Mouse (Mus musculus) limb, embryonic 15.5 days (tissue): ENCODE results near the gene Eif2s1. TPM values are rescaled to one million over a fixed set of nuclear protein-coding genes. Genes with fewer than 3 reads are reported as not detected.

Experiments used
- ATAC-seq: fragments of 200-750 bp; cut with Nextera tagmentation; 2 replicates; pipeline ENCODE4 v1.8.0; 2017; ENCODE audit warnings: low read depth, moderate TSS enrichment; ENCODE audit not compliant: insufficient number of reproducible peaks, low FRiP score, low TSS enrichment
- H3K27ac ChIP-seq: fragments of 300-500 bp; sonication (generic); 2 replicates; pipeline ENCODE4 v1.5.1; 2015; ENCODE audit warnings: moderate library complexity, mild to moderate bottlenecking, inconsistent platforms
- H3K27me3 ChIP-seq: fragments of 300-500 bp; sonication (generic); 2 replicates; pipeline ENCODE4 v1.6.1; 2015; ENCODE audit warnings: inconsistent platforms
- H3K36me3 ChIP-seq: fragments of 300-500 bp; sonication (generic); 2 replicates; pipeline ENCODE4 v1.6.1; 2015; ENCODE audit warnings: inconsistent platforms
- H3K4me1 ChIP-seq: fragments of 300-500 bp; sonication (generic); 2 replicates; pipeline ENCODE4 v1.6.1; 2015; ENCODE audit warnings: inconsistent platforms
- H3K4me2 ChIP-seq: fragments of 300-500 bp; sonication (generic); 2 replicates; pipeline ENCODE4 v1.6.1; 2015; ENCODE audit warnings: mild to moderate bottlenecking, inconsistent platforms
- H3K4me3 ChIP-seq: fragments of 300-500 bp; sonication (generic); 2 replicates; pipeline ENCODE4 v1.5.1; 2015; ENCODE audit warnings: mild to moderate bottlenecking, inconsistent platforms
- H3K9ac ChIP-seq: fragments of 300-500 bp; sonication (generic); 2 replicates; pipeline ENCODE4 v1.6.1; 2015; ENCODE audit warnings: inconsistent platforms
- H3K9me3 ChIP-seq: fragments of 300-500 bp; sonication (generic); 2 replicates; pipeline ENCODE4 v1.6.1; 2016; ENCODE audit warnings: inconsistent platforms
- WGBS: fragments of 180-500 bp; shearing (Covaris S2); methylation state at CpG from one replicate; pipeline ENCODE4 v1.1.7; 2015; 5-methylcytosine and 5-hydroxymethylcytosine counted together
- polyA plus RNA-seq: library from polyadenylated mRNA; unstranded; fragments of >200 nt; fragmentation: Nextera tagmentation; extraction: Ambion mirVana; gene quantifications from 2 replicates; pipeline ENCODE4 v1.2.1, GENCODE M21; 2015

The Eif2s1 gene
- polyA plus RNA-seq, result 187 and 190 TPM in 2 replicates

- peak within 1 kb of the TSS; percentile 80 for H3K9ac ChIP-seq
- peak within 1 kb of the TSS; percentile 82 for H3K4me3 ChIP-seq
- H3K4me2 ChIP-seq, result peak within 1 kb of the TSS; percentile 59
- H3K4me1 ChIP-seq, result peaks cover 21% of the 10 kb centered on the region
- H3K27ac ChIP-seq, result peak within 1 kb of the TSS; percentile 93
- 0 out of 2 replicates have a peak, but pooled peaks cover 3% of the 10 kb centered on the region for H3K36me3 ChIP-seq
- ATAC-seq, result peak; percentile 100
- H3K9me3 ChIP-seq, result no peaks in the 10 kb centered on the region
- under 1% methylated on average over 55 of the region's 55 CpGs for WGBS
- H3K27me3 ChIP-seq, result no peaks in the 10 kb centered on the region
Observed at GRCm38 (mm10) chr12:78861496-78862253, at the start of gene Eif2s1, which contains the start of gene Atp6v1d. Gene Eif2s1, plus strand, starts transcription at chr12:78861819. Gene Atp6v1d, minus strand, starts transcription at chr12:78861638.

GRCm38 (mm10) chr12:78814437-78814836, 47.2 kb upstream of the Eif2s1 start:
- Histone ChIP-seq H3K36me3 (no peaks in the 10 kb centered on the region), H3K27me3 (no peaks in the 10 kb centered on the region), H3K9me3 (no peaks in the 10 kb centered on the region), H3K4me1 (no peaks in the 10 kb centered on the region), H3K27ac (no peak overlapping the region), H3K4me2 (no peak overlapping the region), H3K9ac (no peak overlapping the region), H3K4me3 (no peak overlapping the region)
- ATAC-seq, result no peak

GRCm38 (mm10) chr12:78834496-78834895, 27.1 kb upstream of the Eif2s1 start:
- no peak overlapping the region for H3K4me3 ChIP-seq
- H3K36me3 ChIP-seq, result peaks cover 32% of the 10 kb centered on the region
- H3K4me1 ChIP-seq, result no peaks in the 10 kb centered on the region
- no peaks in the 10 kb centered on the region for H3K9me3 ChIP-seq
- no peaks in the 10 kb centered on the region for H3K27me3 ChIP-seq
- no peak overlapping the region for H3K9ac ChIP-seq
- 78% methylated on average over 2 of the region's 2 CpGs for WGBS
- ATAC-seq, result no peak
- H3K4me2 ChIP-seq, result no peak overlapping the region
- no peak overlapping the region for H3K27ac ChIP-seq

- ATAC-seq, result no peak
- WGBS, result 82% methylated on average over 4 of the region's 4 CpGs
Observed at GRCm38 (mm10) chr12:78839906-78840305, 21.7 kb upstream of the Eif2s1 start.

GRCm38 (mm10) chr12:78842429-78842828, 19.2 kb upstream of the Eif2s1 start:
- ATAC-seq, result no peak
- Histone ChIP-seq H3K36me3 (peaks cover 57% of the 10 kb centered on the region), H3K27ac (no peak overlapping the region), H3K9me3 (no peaks in the 10 kb centered on the region), H3K4me1 (no peaks in the 10 kb centered on the region), H3K9ac (no peak overlapping the region), H3K4me3 (no peak overlapping the region), H3K4me2 (no peak overlapping the region), H3K27me3 (no peaks in the 10 kb centered on the region)
- 82% methylated on average over 1 of the region's 1 CpGs for WGBS

More at GRCm38 (mm10) chr12:78839906-78840305, 21.7 kb upstream of the Eif2s1 start:
- H3K4me1 ChIP-seq, result no peaks in the 10 kb centered on the region
- H3K9me3 ChIP-seq, result no peaks in the 10 kb centered on the region
- H3K27ac ChIP-seq, result no peak overlapping the region
- H3K9ac ChIP-seq, result no peak overlapping the region
- no peak overlapping the region for H3K4me2 ChIP-seq
- no peak overlapping the region for H3K4me3 ChIP-seq
- no peaks in the 10 kb centered on the region for H3K27me3 ChIP-seq
- H3K36me3 ChIP-seq, result peaks cover 55% of the 10 kb centered on the region

- H3K4me2 ChIP-seq, result no peak overlapping the region
- ATAC-seq, result no peak
- no peaks in the 10 kb centered on the region for H3K4me1 ChIP-seq
- no peak overlapping the region for H3K4me3 ChIP-seq
- no peaks in the 10 kb centered on the region for H3K27me3 ChIP-seq
- H3K27ac ChIP-seq, result no peak overlapping the region
- 78% methylated on average over 4 of the region's 4 CpGs for WGBS
- no peak overlapping the region for H3K9ac ChIP-seq
- peaks cover 53% of the 10 kb centered on the region for H3K36me3 ChIP-seq
- H3K9me3 ChIP-seq, result no peaks in the 10 kb centered on the region
Observed at GRCm38 (mm10) chr12:78848246-78848645, 13.4 kb upstream of the Eif2s1 start.

GRCm38 (mm10) chr12:78860921-78861495, 611 bp upstream of the Eif2s1 start:
- ATAC-seq, result peak; percentile 7; the same call in 1 of the 2 replicates
- 0 out of 2 replicates have a peak, but pooled peaks cover 6% of the 10 kb centered on the region for H3K36me3 ChIP-seq
- under 1% methylated on average over 30 of the region's 30 CpGs for WGBS

GRCm38 (mm10) chr12:78862254-78862730, 673 bp downstream of the Eif2s1 start:
- Histone ChIP-seq H3K36me3 (peaks cover 7% of the 10 kb centered on the region; the same call in 1 of the 2 replicates), H3K4me1 (peaks cover 21% of the 10 kb centered on the region), H3K9me3 (no peaks in the 10 kb centered on the region), H3K27me3 (no peaks in the 10 kb centered on the region), H3K4me2 (peak overlapping the region; percentile 45), H3K27ac (peak overlapping the region; percentile 93), H3K4me3 (peak overlapping the region; percentile 82), H3K9ac (peak overlapping the region; percentile 80)
- WGBS, result under 1% methylated on average over 22 of the region's 22 CpGs
- peak; percentile 27 for ATAC-seq

More at GRCm38 (mm10) chr12:78860921-78861495, 611 bp upstream of the Eif2s1 start:
- Histone ChIP-seq H3K4me2 (peak overlapping the region; percentile 59), H3K9ac (peak overlapping the region; percentile 68), H3K9me3 (no peaks in the 10 kb centered on the region), H3K4me3 (peak overlapping the region; percentile 82), H3K27me3 (no peaks in the 10 kb centered on the region), H3K27ac (peak overlapping the region; percentile 34), H3K4me1 (peaks cover 21% of the 10 kb centered on the region)

GRCm38 (mm10) chr12:78865434-78865833, 3.8 kb downstream of the Eif2s1 start:
- Histone ChIP-seq H3K4me2 (no peak overlapping the region), H3K4me1 (peaks cover 10% of the 10 kb centered on the region), H3K9me3 (no peaks in the 10 kb centered on the region), H3K36me3 (peaks cover 23% of the 10 kb centered on the region; the same call in 1 of the 2 replicates), H3K4me3 (no peak overlapping the region), H3K27ac (no peak overlapping the region), H3K27me3 (no peaks in the 10 kb centered on the region), H3K9ac (no peak overlapping the region)
- ATAC-seq, result no peak
- 97% methylated on average over 1 of the region's 1 CpGs for WGBS

- peaks cover 29% of the 10 kb centered on the region; the same call in 1 of the 2 replicates for H3K36me3 ChIP-seq
- H3K9ac ChIP-seq, result no peak overlapping the region
- no peak overlapping the region for H3K27ac ChIP-seq
- H3K9me3 ChIP-seq, result no peaks in the 10 kb centered on the region
- no peaks in the 10 kb centered on the region for H3K27me3 ChIP-seq
- no peak overlapping the region for H3K4me3 ChIP-seq
- H3K4me2 ChIP-seq, result no peak overlapping the region
- 87% methylated on average over 1 of the region's 1 CpGs for WGBS
- peaks cover 2% of the 10 kb centered on the region; the same call in 1 of the 2 replicates for H3K4me1 ChIP-seq
- ATAC-seq, result no peak
Observed at GRCm38 (mm10) chr12:78868115-78868514, 6.5 kb downstream of the Eif2s1 start.

GRCm38 (mm10) chr12:78874581-78874980, 13.0 kb downstream of the Eif2s1 start:
- Histone ChIP-seq H3K36me3 (peaks cover 47% of the 10 kb centered on the region), H3K4me2 (no peak overlapping the region), H3K4me1 (no peaks in the 10 kb centered on the region), H3K9ac (no peak overlapping the region), H3K27me3 (no peaks in the 10 kb centered on the region), H3K9me3 (no peaks in the 10 kb centered on the region), H3K4me3 (no peak overlapping the region), H3K27ac (no peak overlapping the region)
- 96% methylated on average over 3 of the region's 3 CpGs for WGBS
- ATAC-seq, result no peak

- 68% methylated on average over 1 of the region's 1 CpGs for WGBS
- ATAC-seq, result no peak
- Histone ChIP-seq H3K4me2 (no peak overlapping the region), H3K9ac (no peak overlapping the region), H3K4me1 (no peaks in the 10 kb centered on the region), H3K27ac (no peak overlapping the region), H3K27me3 (no peaks in the 10 kb centered on the region), H3K9me3 (no peaks in the 10 kb centered on the region), H3K36me3 (peaks cover 15% of the 10 kb centered on the region), H3K4me3 (no peak overlapping the region)
Observed at GRCm38 (mm10) chr12:78890062-78890461, 28.4 kb downstream of the Eif2s1 start.
